Mouse (Mus musculus): ENCODE data around the gene Ppp1r14a. TPM values are rescaled to one million over a fixed set of nuclear protein-coding genes. Genes with fewer than 3 reads are reported as not detected.

Gene Ppp1r14a
- polyA plus RNA-seq, 1 experiment from 2014 or later: 8.7 TPM

- Histone ChIP-seq H3K4me1 (peaks cover 83% of the 10 kb centered on the region), H3K36me3 (replicated peaks) (peaks cover 37% of the 10 kb centered on the region), H3K27me3 (ENCODE audit: poor library complexity, severe bottlenecking) (peaks cover 64% of the 10 kb centered on the region), H3K9me3 (no peaks in the 10 kb centered on the region), H3K4me3 (peak overlapping the region; percentile 77), H3K27ac (peak overlapping the region; percentile 74)
- DNase-seq (ENCODE audit: extremely low spot score, low spot score): peak; percentile 47
- WGBS: under 1% methylated on average over 36 of the region's 36 CpGs
These were observed 20.2 kb downstream of the Ppp1r14a start for GRCm38 (mm10) chr7:29309221-29309721.

DNA sequence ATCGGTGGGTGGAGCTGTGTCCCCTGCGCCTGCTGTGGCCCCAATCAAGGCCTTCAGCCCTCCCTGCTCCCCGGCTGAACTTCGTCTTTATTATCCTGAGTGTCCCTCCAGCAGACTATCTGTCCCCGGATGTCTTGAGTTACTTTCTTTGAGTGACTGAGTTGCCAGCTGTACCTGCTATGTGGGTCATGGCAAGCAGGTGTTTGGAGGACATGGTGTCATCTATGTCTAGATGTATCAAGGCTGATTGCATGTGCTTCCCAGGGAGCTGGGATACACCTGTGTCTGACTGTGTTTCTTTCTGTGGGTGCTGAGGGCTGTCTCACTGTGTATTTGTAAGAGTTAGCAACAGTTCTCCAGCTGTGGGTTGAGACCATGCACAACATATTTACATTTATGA lies 20.6 kb downstream of the Ppp1r14a start:
- H3K4me3 ChIP-seq: peak overlapping the region; percentile 77
- peak overlapping the region; percentile 74 for H3K27ac ChIP-seq
- no peak for DNase-seq (ENCODE audit: extremely low spot score, low spot score)
- 11% methylated on average over 5 of the region's 5 CpGs for WGBS
- H3K36me3 ChIP-seq (replicated peaks): peaks cover 42% of the 10 kb centered on the region
- H3K27me3 ChIP-seq (ENCODE audit: poor library complexity, severe bottlenecking): peaks cover 61% of the 10 kb centered on the region
- peaks cover 83% of the 10 kb centered on the region for H3K4me1 ChIP-seq
- no peaks in the 10 kb centered on the region for H3K9me3 ChIP-seq

DNA sequence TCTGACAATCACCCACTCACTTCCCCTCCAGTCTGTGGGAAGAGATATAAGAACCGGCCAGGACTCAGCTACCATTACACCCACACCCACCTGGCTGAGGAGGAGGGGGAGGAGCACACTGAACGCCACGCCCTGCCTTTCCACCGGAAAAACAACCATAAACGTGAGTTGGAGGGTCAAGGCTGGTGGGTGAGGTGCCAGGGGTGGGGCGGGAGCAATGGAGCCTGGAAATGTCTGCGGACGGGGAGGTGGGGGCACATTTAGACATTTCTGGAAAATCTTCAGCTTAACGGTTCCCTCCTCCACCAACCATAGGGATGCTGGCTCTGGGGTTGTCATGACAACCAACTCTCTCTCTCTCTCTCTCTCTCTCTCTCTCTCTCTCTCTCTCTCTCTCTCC lies 23.9 kb downstream of the Ppp1r14a start:
- no peak overlapping the region for H3K4me3 ChIP-seq
- peaks cover 83% of the 10 kb centered on the region for H3K4me1 ChIP-seq
- H3K27me3 ChIP-seq (ENCODE audit: poor library complexity, severe bottlenecking): peaks cover 35% of the 10 kb centered on the region
- 29% methylated on average over 9 of the region's 9 CpGs for WGBS
- H3K36me3 ChIP-seq (replicated peaks): peaks cover 61% of the 10 kb centered on the region
- H3K9me3 ChIP-seq: no peaks in the 10 kb centered on the region
- no peak for DNase-seq (ENCODE audit: extremely low spot score, low spot score)
- H3K27ac ChIP-seq: peak overlapping the region; percentile 48; the same call in 1 of the 2 replicates

GRCm38 (mm10) chr7:29313572-29314261 lies 24.6 kb downstream of the Ppp1r14a start:
- H3K36me3 ChIP-seq (replicated peaks): peaks cover 61% of the 10 kb centered on the region
- WGBS: 57% methylated on average over 9 of the region's 9 CpGs
- peaks cover 83% of the 10 kb centered on the region for H3K4me1 ChIP-seq
- peak overlapping the region; percentile 95 for H3K27ac ChIP-seq
- DNase-seq (ENCODE audit: extremely low spot score, low spot score): no peak
- no peak overlapping the region for H3K4me3 ChIP-seq
- H3K27me3 ChIP-seq (ENCODE audit: poor library complexity, severe bottlenecking): peaks cover 29% of the 10 kb centered on the region
- no peaks in the 10 kb centered on the region for H3K9me3 ChIP-seq

- peak; percentile 56 for DNase-seq (ENCODE audit: extremely low spot score, low spot score)
- WGBS: 76% methylated on average over 13 of the region's 13 CpGs
- Histone ChIP-seq H3K36me3 (replicated peaks) (peaks cover 61% of the 10 kb centered on the region), H3K4me3 (no peak overlapping the region; the same call in 1 of the 2 replicates), H3K9me3 (no peaks in the 10 kb centered on the region), H3K27ac (peak overlapping the region; percentile 95), H3K4me1 (peaks cover 83% of the 10 kb centered on the region), H3K27me3 (ENCODE audit: poor library complexity, severe bottlenecking) (peaks cover 15% of the 10 kb centered on the region)
These were observed 25.9 kb downstream of the Ppp1r14a start for GRCm38 (mm10) chr7:29314844-29315628.

DNA sequence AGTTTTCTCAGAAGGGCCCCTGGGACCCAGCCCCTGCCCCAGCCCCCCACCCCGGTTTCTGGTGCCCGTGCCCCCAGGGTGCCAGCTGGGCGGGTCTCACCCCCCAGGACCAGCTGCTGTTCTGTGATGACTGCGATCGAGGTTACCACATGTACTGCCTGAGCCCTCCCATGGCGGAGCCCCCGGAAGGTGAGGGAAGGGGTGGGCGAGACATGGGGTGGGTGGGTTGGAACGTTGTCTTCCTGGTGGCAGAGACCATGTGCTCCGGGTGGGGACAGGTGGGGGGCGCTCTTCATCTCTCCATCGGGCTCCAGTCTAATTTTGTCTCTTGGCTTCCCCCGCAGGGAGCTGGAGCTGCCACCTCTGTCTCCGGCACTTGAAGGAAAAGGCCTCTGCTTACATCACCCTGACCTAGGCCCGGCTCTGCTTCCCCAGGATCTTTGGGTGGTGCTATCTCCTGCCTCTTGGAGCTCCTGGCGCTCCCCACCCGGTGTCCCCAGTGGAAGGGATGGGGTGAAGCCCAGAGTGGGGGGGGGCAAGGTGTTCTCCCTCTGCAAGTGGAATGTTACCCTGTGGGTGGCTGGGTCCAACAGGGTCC lies 27.1 kb downstream of the Ppp1r14a start:
- Histone ChIP-seq H3K4me1 (peaks cover 89% of the 10 kb centered on the region), H3K27me3 (ENCODE audit: poor library complexity, severe bottlenecking) (peaks cover 3% of the 10 kb centered on the region; the same call in 1 of the 2 replicates), H3K4me3 (peak overlapping the region; percentile 18; the same call in 1 of the 2 replicates), H3K9me3 (no peaks in the 10 kb centered on the region), H3K27ac (peak overlapping the region; percentile 95), H3K36me3 (replicated peaks) (peaks cover 52% of the 10 kb centered on the region)
- WGBS: 65% methylated on average over 17 of the region's 17 CpGs
- DNase-seq (ENCODE audit: extremely low spot score, low spot score): no peak

DNA sequence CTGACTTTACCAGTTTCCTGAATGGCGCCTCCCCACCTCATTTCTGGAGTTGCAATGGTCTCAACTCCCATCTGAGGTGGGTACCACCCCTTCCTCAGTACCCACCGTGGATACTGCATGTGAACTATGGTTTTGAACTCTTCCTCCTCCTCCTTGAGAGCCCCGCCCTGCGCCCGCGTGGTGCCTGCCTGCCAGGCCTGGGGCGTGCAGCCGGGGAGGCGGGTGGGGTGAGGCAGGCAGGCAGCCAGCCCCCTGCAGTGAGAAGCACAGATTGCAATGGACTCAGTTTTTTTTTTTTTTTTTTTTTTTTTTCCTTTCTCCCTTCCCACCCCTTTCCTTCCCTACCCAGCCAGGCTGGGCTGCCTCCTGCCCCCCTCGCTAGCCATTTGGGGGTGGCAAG lies 27.9 kb downstream of the Ppp1r14a start:
- 4% methylated on average over 10 of the region's 10 CpGs for WGBS
- Histone ChIP-seq H3K27me3 (ENCODE audit: poor library complexity, severe bottlenecking) (no peaks in the 10 kb centered on the region), H3K9me3 (no peaks in the 10 kb centered on the region), H3K36me3 (replicated peaks) (peaks cover 52% of the 10 kb centered on the region), H3K4me3 (peak overlapping the region; percentile 45), H3K4me1 (peaks cover 96% of the 10 kb centered on the region), H3K27ac (peak overlapping the region; percentile 95)
- DNase-seq (ENCODE audit: extremely low spot score, low spot score): peak; percentile 53

- H3K9me3 ChIP-seq: no peaks in the 10 kb centered on the region
- no peaks in the 10 kb centered on the region for H3K27me3 ChIP-seq (ENCODE audit: poor library complexity, severe bottlenecking)
- H3K36me3 ChIP-seq (replicated peaks): peaks cover 48% of the 10 kb centered on the region
- peak overlapping the region; percentile 95 for H3K27ac ChIP-seq
- WGBS: 0% methylated on average over 2 of the region's 2 CpGs
- H3K4me1 ChIP-seq: peaks cover 95% of the 10 kb centered on the region
- peak overlapping the region; percentile 45 for H3K4me3 ChIP-seq
- peak; percentile 87 for DNase-seq (ENCODE audit: extremely low spot score, low spot score)
These were observed 28.4 kb downstream of the Ppp1r14a start for GRCm38 (mm10) chr7:29317558-29317957.

GRCm38 (mm10) chr7:29318115-29318911 lies 29.2 kb downstream of the Ppp1r14a start:
- Histone ChIP-seq H3K27me3 (ENCODE audit: poor library complexity, severe bottlenecking) (no peaks in the 10 kb centered on the region), H3K4me3 (peak overlapping the region; percentile 45), H3K4me1 (peaks cover 87% of the 10 kb centered on the region), H3K36me3 (replicated peaks) (peaks cover 50% of the 10 kb centered on the region), H3K9me3 (no peaks in the 10 kb centered on the region), H3K27ac (peak overlapping the region; percentile 95)
- WGBS: 4% methylated on average over 18 of the region's 18 CpGs
- peak; percentile 51 for DNase-seq (ENCODE audit: extremely low spot score, low spot score)

GRCm38 (mm10) chr7:29319337-29320307 lies 30.5 kb downstream of the Ppp1r14a start:
- Histone ChIP-seq H3K9me3 (no peaks in the 10 kb centered on the region), H3K27me3 (ENCODE audit: poor library complexity, severe bottlenecking) (no peaks in the 10 kb centered on the region), H3K4me1 (peaks cover 74% of the 10 kb centered on the region), H3K36me3 (replicated peaks) (peaks cover 47% of the 10 kb centered on the region), H3K4me3 (peak overlapping the region; percentile 45), H3K27ac (peak overlapping the region; percentile 95)
- WGBS: 7% methylated on average over 19 of the region's 19 CpGs
- peak; percentile 49 for DNase-seq (ENCODE audit: extremely low spot score, low spot score)

- Histone ChIP-seq H3K4me1 (peaks cover under 1% of the 10 kb centered on the region), H3K4me3 (no peak overlapping the region), H3K27me3 (ENCODE audit: poor library complexity, severe bottlenecking) (no peaks in the 10 kb centered on the region), H3K36me3 (replicated peaks) (peaks cover 83% of the 10 kb centered on the region), H3K9me3 (no peaks in the 10 kb centered on the region), H3K27ac (no peak overlapping the region)
- WGBS: 94% methylated on average over 6 of the region's 6 CpGs
- no peak for DNase-seq (ENCODE audit: extremely low spot score, low spot score)
These were observed 38.0 kb downstream of the Ppp1r14a start for GRCm38 (mm10) chr7:29327087-29327486.

Measured in forebrain, embryonic 10.5 days (tissue).